Mouse (Mus musculus) embryonic facial prominence, embryonic 15.5 days (tissue): ENCODE results near the gene Gtf3c2. TPM values are rescaled to one million over a fixed set of nuclear protein-coding genes. Genes with fewer than 3 reads are reported as not detected.
"Not testable (repeated sequence)": the region's sequence is repeated elsewhere in the genome, so short reads cannot be mapped to it uniquely, and the experiment has no call there.

Source experiments
- ATAC-seq: fragments of 200-750 bp; cut with Nextera tagmentation; 2 replicates; pipeline ENCODE4 v1.8.0; 2017; ENCODE audit warnings: low read depth, moderate TSS enrichment; ENCODE audit not compliant: insufficient number of reproducible peaks, low FRiP score, low TSS enrichment
- H3K27ac ChIP-seq: fragments of 300-500 bp; sonication (generic); replicated peaks from 2 replicates; pipeline ENCODE4 v1.5.1; 2015; ENCODE audit warnings: mild to moderate bottlenecking, inconsistent platforms
- H3K27me3 ChIP-seq: fragments of 300-500 bp; sonication (generic); 2 replicates; pipeline ENCODE4 v1.6.1; 2015; ENCODE audit warnings: inconsistent platforms
- H3K36me3 ChIP-seq: fragments of 300-500 bp; sonication (generic); 2 replicates; pipeline ENCODE4 v1.6.1; 2015; ENCODE audit warnings: mild to moderate bottlenecking, inconsistent platforms
- H3K4me1 ChIP-seq: fragments of 300-500 bp; sonication (generic); 2 replicates; pipeline ENCODE4 v1.6.1; 2015; ENCODE audit warnings: inconsistent platforms
- H3K4me2 ChIP-seq: fragments of 300-500 bp; sonication (generic); replicated peaks from 2 replicates; pipeline ENCODE4 v1.6.1; 2015; ENCODE audit warnings: mild to moderate bottlenecking, inconsistent platforms
- H3K4me3 ChIP-seq: fragments of 300-500 bp; sonication (generic); replicated peaks from 2 replicates; pipeline ENCODE4 v1.5.1; 2015; ENCODE audit warnings: mild to moderate bottlenecking, inconsistent platforms
- H3K9ac ChIP-seq: fragments of 300-500 bp; sonication (generic); 2 replicates; pipeline ENCODE4 v1.6.1; 2015; ENCODE audit warnings: inconsistent platforms
- H3K9me3 ChIP-seq: fragments of 300-500 bp; sonication (generic); replicated peaks from 2 replicates; pipeline ENCODE4 v1.6.1; 2016; ENCODE audit warnings: inconsistent platforms
- WGBS: fragments of 180-500 bp; shearing (Covaris S2); methylation state at CpG from one replicate; pipeline ENCODE4 v1.1.7; 2015; 5-methylcytosine and 5-hydroxymethylcytosine counted together
- polyA plus RNA-seq: library from polyadenylated mRNA; unstranded; fragments of >200 nt; fragmentation: Nextera tagmentation; extraction: Ambion mirVana; gene quantifications from 2 replicates; pipeline ENCODE4 v1.2.1, GENCODE M21; 2015

Gene Gtf3c2
- polyA plus RNA-seq, result 69.0 and 71.5 TPM in 2 replicates

DNA sequence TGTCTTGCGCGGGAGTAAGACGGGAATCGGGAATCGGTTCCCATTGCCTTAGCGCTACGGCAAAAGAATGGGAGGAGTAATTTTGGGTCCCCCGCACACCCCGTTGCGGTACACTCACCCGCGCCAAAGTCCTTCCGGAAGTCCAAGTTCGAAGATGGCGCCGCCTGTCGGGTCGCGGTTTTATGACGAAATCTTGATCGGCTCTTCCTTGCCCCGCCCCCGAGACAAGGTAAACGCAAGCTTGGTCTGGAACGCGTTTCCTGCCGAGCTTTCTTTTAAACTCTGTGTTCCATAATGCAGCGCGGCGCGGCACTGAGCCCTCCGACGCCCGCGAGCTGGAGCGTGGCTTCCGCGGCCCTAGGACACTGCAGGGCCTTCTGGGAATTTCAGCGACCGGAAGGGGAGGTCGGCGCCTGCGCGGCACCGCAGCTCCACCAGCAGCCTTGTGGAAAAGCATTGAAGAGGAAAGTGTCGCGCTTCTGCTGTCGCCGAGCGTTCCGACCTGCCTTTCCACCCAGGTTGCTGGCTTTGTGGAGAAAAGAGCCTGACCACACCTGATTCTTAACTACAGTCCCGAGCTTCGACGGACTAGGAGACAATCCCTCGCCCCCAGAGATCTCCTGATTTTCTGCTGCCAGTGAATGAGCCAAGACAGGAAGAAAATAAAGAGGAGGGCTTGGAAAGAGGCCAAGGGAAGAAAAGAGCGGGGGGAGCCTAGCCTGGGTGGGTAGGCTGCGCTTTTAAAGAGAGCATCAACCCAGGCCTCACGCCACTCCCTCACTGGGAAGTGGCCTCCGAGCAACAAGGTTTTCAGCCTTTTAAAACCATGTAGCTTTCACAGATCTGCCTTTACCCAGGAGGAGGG lies at the start of gene Gtf3c2, which contains the start of gene Gm29609:
Gene Gtf3c2, minus strand, starts transcription at position 379 of the 865 bp plus-strand sequence.
Gene Gm29609, minus strand, starts transcription at position 146 of the 865 bp plus-strand sequence.
- under 1% methylated on average over 59 of the region's 59 CpGs for WGBS
- peaks cover 7% of the 10 kb centered on the region; the same call in 1 of the 2 replicates for H3K36me3 ChIP-seq
- peak; percentile 98 for ATAC-seq
- H3K9ac ChIP-seq, result peak within 1 kb of the TSS; percentile 71
- peaks cover 8% of the 10 kb centered on the region; the same call in 1 of the 2 replicates for H3K4me1 ChIP-seq
- peak within 1 kb of the TSS; percentile 93 for H3K4me3 ChIP-seq
- no peaks in the 10 kb centered on the region for H3K9me3 ChIP-seq
- peak within 1 kb of the TSS; percentile 83 for H3K4me2 ChIP-seq
- H3K27ac ChIP-seq, result peak within 1 kb of the TSS; percentile 99
- H3K27me3 ChIP-seq, result no peaks in the 10 kb centered on the region

DNA sequence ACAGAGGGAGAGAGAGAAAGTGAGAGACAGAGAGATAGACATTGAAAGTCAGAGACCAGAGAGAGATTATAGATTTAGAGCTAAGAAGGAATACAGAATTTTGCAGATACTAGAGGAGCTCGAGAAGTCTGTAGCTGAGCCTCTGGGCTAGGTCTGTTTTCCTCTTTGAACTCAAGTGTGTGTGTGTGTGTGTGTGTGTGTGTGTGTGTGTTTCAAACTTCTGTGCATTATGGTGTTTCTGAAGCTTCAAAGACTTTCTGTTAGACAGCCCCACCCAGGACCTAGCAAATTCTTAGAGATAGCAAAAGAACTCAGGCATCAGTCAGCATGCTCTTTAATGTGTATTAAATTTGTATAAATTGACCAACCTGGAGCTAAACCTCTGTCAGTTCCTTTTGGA lies 46.7 kb upstream of the Gtf3c2 start:
- Histone ChIP-seq H3K27ac (no peak overlapping the region), H3K36me3 (no peaks in the 10 kb centered on the region), H3K4me1 (no peaks in the 10 kb centered on the region), H3K9me3 (no peaks in the 10 kb centered on the region), H3K9ac (no peak overlapping the region), H3K4me2 (no peak overlapping the region), H3K27me3 (no peaks in the 10 kb centered on the region), H3K4me3 (no peak overlapping the region)
- ATAC-seq, result no peak
- WGBS, result 43% methylated on average over 1 of the region's 1 CpGs

DNA sequence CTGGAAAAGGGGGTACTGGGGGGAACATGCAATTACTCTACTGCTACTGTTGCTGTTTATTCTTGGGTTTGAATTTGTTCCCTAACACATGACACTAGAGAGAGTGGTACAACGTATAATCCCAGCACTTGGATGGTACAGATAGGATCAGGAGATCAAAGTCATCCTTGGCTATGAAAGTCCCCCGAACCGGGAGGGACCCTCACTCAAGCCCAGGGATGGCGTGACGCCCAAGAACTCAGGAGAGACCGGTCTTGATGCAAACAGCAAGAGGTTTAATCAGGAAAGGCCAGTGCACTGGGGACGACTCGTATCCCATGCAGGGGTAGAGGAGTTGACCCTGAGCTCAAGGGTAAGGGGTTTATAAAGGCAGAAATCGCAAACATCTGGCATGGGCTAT lies 42.8 kb upstream of the Gtf3c2 start:
- Histone ChIP-seq H3K9me3 (no peaks in the 10 kb centered on the region), H3K27ac (no peak overlapping the region), H3K27me3 (no peaks in the 10 kb centered on the region), H3K36me3 (no peaks in the 10 kb centered on the region), H3K4me3 (no peak overlapping the region), H3K4me1 (peaks cover 4% of the 10 kb centered on the region; the same call in 1 of the 2 replicates), H3K4me2 (no peak overlapping the region), H3K9ac (no peak overlapping the region)
- 79% methylated on average over 9 of the region's 9 CpGs for WGBS
- no peak for ATAC-seq

DNA sequence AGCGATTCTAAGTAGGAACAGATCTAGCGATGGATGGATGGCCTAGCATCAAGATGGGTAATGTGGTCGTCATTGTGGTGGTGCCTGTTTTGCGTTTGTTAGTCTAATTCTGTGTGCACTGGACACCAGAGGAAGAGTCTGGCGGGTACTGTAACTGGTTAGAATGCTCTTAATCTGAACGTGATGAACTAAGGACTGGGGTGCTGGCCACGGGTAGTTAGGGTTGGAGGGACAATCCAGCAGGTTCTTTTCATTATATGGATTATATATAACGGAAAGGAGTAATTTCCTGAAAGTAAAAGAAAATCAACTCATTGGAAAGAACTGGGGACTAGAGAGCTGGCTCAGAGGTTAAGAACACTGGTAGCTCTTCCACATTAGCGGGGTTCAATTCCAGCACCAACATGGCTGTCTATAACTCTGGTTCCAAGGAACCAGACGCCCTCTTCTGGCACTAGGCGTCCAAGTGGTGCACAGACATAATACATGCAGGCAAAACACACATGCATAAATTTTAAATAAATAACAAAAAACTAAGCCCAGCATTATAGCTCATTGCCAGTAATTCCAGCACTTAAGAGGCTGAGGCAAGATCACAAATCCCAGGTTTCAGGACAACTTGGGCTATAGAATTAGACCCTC lies 41.5 kb upstream of the Gtf3c2 start:
- peak overlapping the region; percentile 74 for H3K4me2 ChIP-seq
- no peaks in the 10 kb centered on the region for H3K9me3 ChIP-seq
- WGBS, result 9% methylated on average over 11 of the region's 11 CpGs

DNA sequence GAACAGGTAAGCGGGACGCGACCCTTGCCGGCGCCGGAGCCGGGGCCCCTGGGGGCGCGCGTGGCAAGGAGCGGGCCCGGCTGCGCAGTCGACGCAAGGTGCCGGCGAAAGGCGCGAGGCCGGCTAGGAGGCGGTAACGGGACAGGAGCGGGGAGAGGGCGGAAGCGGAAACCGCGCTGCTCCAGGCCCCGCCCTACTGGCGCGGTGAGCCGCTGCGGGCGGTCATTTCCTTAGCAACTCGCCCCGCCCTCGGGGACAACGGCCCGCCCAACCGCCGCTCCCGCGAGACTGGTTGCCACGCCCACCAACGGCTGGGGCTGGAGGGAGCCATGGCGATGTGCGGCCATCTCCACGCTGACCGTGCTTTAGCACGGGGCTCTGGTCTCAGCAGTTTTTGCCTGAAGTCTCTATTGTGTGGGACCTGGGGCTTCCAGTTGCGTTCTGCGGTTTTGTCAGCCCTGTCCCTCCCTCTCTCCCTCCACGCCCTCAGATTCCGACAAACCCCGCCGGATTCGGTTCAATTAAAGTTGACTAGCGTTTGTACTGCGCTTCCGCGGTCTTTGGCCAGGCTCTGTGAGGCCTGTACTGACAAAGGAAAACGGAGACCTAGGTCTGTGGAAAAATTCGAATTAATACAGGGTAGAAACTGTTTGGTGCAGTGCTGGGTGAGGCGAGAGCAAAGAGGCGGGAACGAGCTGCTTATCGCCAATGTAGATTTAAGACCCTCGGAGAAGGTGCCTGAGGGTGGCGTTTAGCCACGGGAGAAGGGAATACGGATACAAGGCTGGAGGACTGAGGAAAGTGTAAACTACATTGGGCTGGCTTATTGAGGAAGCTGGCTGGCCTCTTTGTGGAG lies 40.7 kb upstream of the Gtf3c2 start, which contains the start of gene Ppm1g:
Gene Ppm1g, minus strand, starts transcription at position 240 of the 856 bp plus-strand sequence.
- Histone ChIP-seq H3K4me1 (peaks cover 4% of the 10 kb centered on the region; the same call in 1 of the 2 replicates), H3K9ac (peak within 1 kb of the TSS; percentile 90), H3K4me2 (peak within 1 kb of the TSS; percentile 74), H3K36me3 (no peaks in the 10 kb centered on the region), H3K9me3 (no peaks in the 10 kb centered on the region), H3K27ac (peak within 1 kb of the TSS; percentile 94), H3K4me3 (peak within 1 kb of the TSS; percentile 100), H3K27me3 (no peaks in the 10 kb centered on the region)
- ATAC-seq, result peak; percentile 95
- under 1% methylated on average over 60 of the region's 70 CpGs for WGBS

More for the DNA sequence above, 41.5 kb upstream of the Gtf3c2 start:
- H3K9ac ChIP-seq, result peak overlapping the region; percentile 54; the same call in 1 of the 2 replicates
- H3K4me3 ChIP-seq, result peak overlapping the region; percentile 100
- peaks cover 4% of the 10 kb centered on the region; the same call in 1 of the 2 replicates for H3K4me1 ChIP-seq
- peak overlapping the region; percentile 94 for H3K27ac ChIP-seq
- no peaks in the 10 kb centered on the region for H3K27me3 ChIP-seq
- no peaks in the 10 kb centered on the region for H3K36me3 ChIP-seq
- no peak for ATAC-seq

DNA sequence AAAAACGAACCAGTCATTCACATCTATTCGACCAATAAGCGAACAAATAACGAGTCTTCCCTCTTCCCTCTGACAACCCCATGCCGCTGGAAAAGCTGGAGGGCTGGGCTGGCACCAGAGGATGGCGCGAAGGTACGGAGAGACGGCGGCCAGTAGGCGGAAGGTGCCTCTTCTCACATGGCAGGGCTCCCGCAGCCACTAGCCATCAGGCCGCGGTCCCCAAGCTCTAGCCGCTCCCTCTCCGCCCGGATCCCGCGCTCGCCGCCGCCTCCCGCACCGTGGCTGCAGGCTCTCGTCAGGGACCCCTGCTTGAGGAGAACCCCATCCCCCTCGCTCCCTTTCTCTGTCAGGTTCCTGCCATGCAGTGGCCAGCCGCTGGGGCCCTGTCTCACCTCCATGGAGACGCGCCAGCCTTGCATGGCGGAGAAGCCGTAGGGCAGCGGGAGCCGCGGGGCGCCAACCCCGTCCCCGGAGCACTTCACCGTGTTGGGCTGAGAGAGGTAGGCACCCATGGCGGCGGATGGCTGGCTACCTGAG lies 40.0 kb upstream of the Gtf3c2 start:
- H3K4me3 ChIP-seq, result peak overlapping the region; percentile 100
- H3K9ac ChIP-seq, result peak overlapping the region; percentile 90
- peak overlapping the region; percentile 74 for H3K4me2 ChIP-seq
- H3K27me3 ChIP-seq, result no peaks in the 10 kb centered on the region
- H3K4me1 ChIP-seq, result peaks cover 4% of the 10 kb centered on the region; the same call in 1 of the 2 replicates
- no peaks in the 10 kb centered on the region for H3K36me3 ChIP-seq
- no peaks in the 10 kb centered on the region for H3K9me3 ChIP-seq
- peak; percentile 69 for ATAC-seq
- peak overlapping the region; percentile 94 for H3K27ac ChIP-seq
- WGBS, result under 1% methylated on average over 40 of the region's 40 CpGs

DNA sequence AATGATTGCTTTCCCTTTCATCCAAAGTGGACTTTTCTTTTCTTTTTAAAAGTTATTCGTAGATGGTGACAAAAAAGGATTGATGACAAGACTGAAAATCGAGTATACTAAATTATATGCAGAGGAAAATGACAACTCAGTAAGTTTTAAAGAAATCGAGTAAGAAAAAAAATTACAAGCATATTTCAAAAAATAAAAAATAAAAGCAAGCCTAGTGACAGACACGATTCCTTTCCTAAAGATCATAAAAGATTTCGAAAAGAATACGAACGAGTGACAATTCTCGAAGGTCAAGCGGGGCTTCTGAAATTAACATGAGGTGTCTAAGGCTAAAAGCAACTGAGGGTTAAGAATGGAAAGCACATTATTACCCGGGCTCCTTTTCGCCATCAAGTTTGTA lies 39.5 kb upstream of the Gtf3c2 start:
- Histone ChIP-seq H3K9me3 (no peaks in the 10 kb centered on the region), H3K4me2 (peak overlapping the region; percentile 74), H3K4me3 (peak overlapping the region; percentile 100), H3K36me3 (no peaks in the 10 kb centered on the region), H3K9ac (peak overlapping the region; percentile 90), H3K27ac (peak overlapping the region; percentile 94), H3K27me3 (no peaks in the 10 kb centered on the region), H3K4me1 (peaks cover 4% of the 10 kb centered on the region; the same call in 1 of the 2 replicates)
- ATAC-seq, result no peak
- 1% methylated on average over 11 of the region's 11 CpGs for WGBS

DNA sequence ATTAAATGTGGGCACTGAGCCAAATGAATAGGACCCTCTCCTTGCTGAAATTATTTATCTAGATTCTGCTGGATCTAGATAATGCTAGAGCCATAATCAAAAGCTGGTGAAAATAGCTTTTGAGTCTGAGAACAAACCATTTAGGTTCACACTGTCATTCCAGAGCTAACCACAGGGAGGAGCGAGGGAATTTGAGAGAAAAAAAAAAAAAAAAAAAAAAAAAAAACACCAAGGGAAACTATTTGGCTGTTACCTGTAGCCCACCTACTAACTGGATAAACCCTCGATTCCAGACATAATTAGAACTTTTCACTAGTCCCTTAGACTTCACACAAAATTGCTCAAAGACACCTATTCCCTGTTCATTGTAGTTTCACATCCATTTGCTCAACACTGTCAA lies 39.1 kb upstream of the Gtf3c2 start:
- H3K4me3 ChIP-seq, result peak overlapping the region; percentile 100
- 0% methylated on average over 2 of the region's 2 CpGs for WGBS
- H3K27me3 ChIP-seq, result no peaks in the 10 kb centered on the region
- peak overlapping the region; percentile 74 for H3K4me2 ChIP-seq
- H3K9me3 ChIP-seq, result no peaks in the 10 kb centered on the region
- peaks cover 4% of the 10 kb centered on the region; the same call in 1 of the 2 replicates for H3K4me1 ChIP-seq
- no peak for ATAC-seq
- H3K36me3 ChIP-seq, result no peaks in the 10 kb centered on the region
- H3K9ac ChIP-seq, result no peak overlapping the region
- H3K27ac ChIP-seq, result no peak overlapping the region

DNA sequence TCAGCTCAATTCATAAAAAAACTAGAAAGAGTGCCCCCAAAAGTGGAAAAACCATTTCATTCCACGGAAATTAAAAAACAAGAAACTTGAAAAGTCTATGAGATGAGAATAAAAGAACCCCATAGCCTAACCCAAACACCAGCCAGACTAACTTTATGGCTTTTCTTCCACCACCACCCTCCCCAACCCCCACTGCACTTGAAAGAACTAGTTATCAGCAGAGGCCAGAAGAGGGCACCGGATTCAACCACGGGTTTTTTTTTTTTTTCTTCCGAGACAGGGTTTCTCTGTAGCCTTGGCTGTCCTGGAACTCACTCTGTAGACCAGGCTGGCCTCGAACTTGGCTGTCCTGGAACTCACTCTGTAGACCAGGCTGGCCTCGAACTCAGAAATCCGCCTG lies 38.4 kb upstream of the Gtf3c2 start:
- 69% methylated on average over 7 of the region's 7 CpGs for WGBS
- H3K4me1 ChIP-seq, result peaks cover 4% of the 10 kb centered on the region; the same call in 1 of the 2 replicates
- H3K36me3 ChIP-seq, result no peaks in the 10 kb centered on the region
- ATAC-seq, result no peak
- no peaks in the 10 kb centered on the region for H3K27me3 ChIP-seq
- H3K9ac ChIP-seq, result no peak overlapping the region
- H3K4me2 ChIP-seq, result no peak overlapping the region
- no peak overlapping the region for H3K4me3 ChIP-seq
- no peaks in the 10 kb centered on the region for H3K9me3 ChIP-seq
- no peak overlapping the region for H3K27ac ChIP-seq

DNA sequence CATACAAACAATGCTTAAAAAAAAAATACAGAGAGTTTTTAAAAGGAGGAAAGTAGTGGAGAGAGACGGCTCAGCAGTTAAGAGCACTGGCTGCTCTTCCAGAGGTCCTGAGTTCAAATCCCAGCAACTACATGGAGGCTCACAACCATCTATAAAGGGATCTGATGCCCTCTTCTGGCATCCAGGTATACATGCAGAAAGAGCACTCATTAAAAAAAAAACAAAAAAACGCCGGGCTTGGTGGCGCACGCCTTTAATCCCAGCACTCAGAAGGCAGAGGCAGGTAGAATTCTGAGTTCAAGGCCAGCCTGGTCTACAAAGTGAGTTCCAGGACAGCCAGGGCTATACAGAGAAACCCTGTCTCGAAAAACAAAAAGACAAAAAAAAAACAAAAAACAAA lies 36.6 kb upstream of the Gtf3c2 start:
- not testable (repeated sequence) for H3K4me3 ChIP-seq, H3K9me3 ChIP-seq, H3K4me2 ChIP-seq, H3K27me3 ChIP-seq, H3K4me1 ChIP-seq, H3K27ac ChIP-seq, H3K9ac ChIP-seq, ATAC-seq, H3K36me3 ChIP-seq
- WGBS, result 86% methylated on average over 6 of the region's 6 CpGs
